Mouse (Mus musculus): ENCODE measurements around the gene Zmat5. TPM values are rescaled to one million over a fixed set of nuclear protein-coding genes. Genes with fewer than 3 reads are reported as not detected.

Zmat5 gene
- total and polyA plus RNA-seq, 2 experiments from 2014 or later = 28.2 to 43.5 TPM

GRCm38 (mm10) chr11:4685510-4685909 lies 19.0 kb upstream of the Zmat5 start:
- no peak overlapping the region for H3K4me2 ChIP-seq (ENCODE audit: low read depth, low read length, poor library complexity, severe bottlenecking)
- DNase-seq (ENCODE audit: low spot score) = no peak
- H3K36me3 ChIP-seq (ENCODE audit: insufficient read depth, low read length) = peaks cover 25% of the 10 kb centered on the region
- H3K9ac ChIP-seq (replicated peaks; ENCODE audit: low read length, poor library complexity, severe bottlenecking) = no peak overlapping the region
- H3K27me3 ChIP-seq (ENCODE audit: insufficient read depth, low read length) = no peaks in the 10 kb centered on the region
- TF ChIP-seq CTCF (IDR thresholded peaks at IDR 0.05) = no peak
- no peaks in the 10 kb centered on the region for H3K4me1 ChIP-seq (ENCODE audit: insufficient read depth, low read length)
- 88% methylated on average over 5 of the region's 5 CpGs for WGBS
- no peak for ATAC-seq (ENCODE audit: low FRiP score)
- no peak overlapping the region for H3K4me3 ChIP-seq (ENCODE audit: low read depth, low read length)
- no peak overlapping the region for H3K27ac ChIP-seq (ENCODE audit: low read depth, low read length)
- no peaks in the 10 kb centered on the region for H3K9me3 ChIP-seq (ENCODE audit: low read length)

- ATAC-seq (ENCODE audit: low FRiP score) = no peak
- Histone ChIP-seq H3K4me3 (ENCODE audit: low read depth, low read length) (no peak overlapping the region), H3K27ac (ENCODE audit: low read depth, low read length) (no peak overlapping the region), H3K9me3 (ENCODE audit: low read length) (no peaks in the 10 kb centered on the region), H3K36me3 (ENCODE audit: insufficient read depth, low read length) (peaks cover 19% of the 10 kb centered on the region), H3K9ac (replicated peaks; ENCODE audit: low read length, poor library complexity, severe bottlenecking) (no peak overlapping the region), H3K4me1 (ENCODE audit: insufficient read depth, low read length) (no peaks in the 10 kb centered on the region), H3K4me2 (ENCODE audit: low read depth, low read length, poor library complexity, severe bottlenecking) (no peak overlapping the region), H3K27me3 (ENCODE audit: insufficient read depth, low read length) (no peaks in the 10 kb centered on the region)
- DNase-seq (ENCODE audit: low spot score) = no peak
- TF ChIP-seq CTCF (IDR thresholded peaks at IDR 0.05) = no peak
- WGBS = 81% methylated on average over 3 of the region's 3 CpGs
Observed at GRCm38 (mm10) chr11:4687027-4687426, 17.5 kb upstream of the Zmat5 start.

GRCm38 (mm10) chr11:4687874-4688273 lies 16.6 kb upstream of the Zmat5 start:
- WGBS = 79% methylated on average over 3 of the region's 3 CpGs
- TF ChIP-seq CTCF (IDR thresholded peaks at IDR 0.05) = no peak
- no peak for ATAC-seq (ENCODE audit: low FRiP score)

GRCm38 (mm10) chr11:4688632-4689380 lies 15.7 kb upstream of the Zmat5 start:
- Histone ChIP-seq H3K9ac (replicated peaks; ENCODE audit: low read length, poor library complexity, severe bottlenecking) (no peak overlapping the region), H3K4me2 (ENCODE audit: low read depth, low read length, poor library complexity, severe bottlenecking) (no peak overlapping the region), H3K9me3 (ENCODE audit: low read length) (no peaks in the 10 kb centered on the region), H3K27ac (ENCODE audit: low read depth, low read length) (no peak overlapping the region), H3K4me3 (ENCODE audit: low read depth, low read length) (no peak overlapping the region), H3K4me1 (ENCODE audit: insufficient read depth, low read length) (no peaks in the 10 kb centered on the region), H3K27me3 (ENCODE audit: insufficient read depth, low read length) (no peaks in the 10 kb centered on the region), H3K36me3 (ENCODE audit: insufficient read depth, low read length) (0 out of 2 replicates have a peak, but pooled peaks cover 6% of the 10 kb centered on the region)
- TF ChIP-seq CTCF (IDR thresholded peaks at IDR 0.05) = no peak
- 66% methylated on average over 11 of the region's 11 CpGs for WGBS
- no peak for DNase-seq (ENCODE audit: low spot score)
- no peak for ATAC-seq (ENCODE audit: low FRiP score)

More at GRCm38 (mm10) chr11:4687874-4688273, 16.6 kb upstream of the Zmat5 start:
- Histone ChIP-seq H3K4me3 (ENCODE audit: low read depth, low read length) (no peak overlapping the region), H3K4me1 (ENCODE audit: insufficient read depth, low read length) (no peaks in the 10 kb centered on the region), H3K9ac (replicated peaks; ENCODE audit: low read length, poor library complexity, severe bottlenecking) (no peak overlapping the region), H3K9me3 (ENCODE audit: low read length) (no peaks in the 10 kb centered on the region), H3K27me3 (ENCODE audit: insufficient read depth, low read length) (no peaks in the 10 kb centered on the region), H3K27ac (ENCODE audit: low read depth, low read length) (no peak overlapping the region), H3K4me2 (ENCODE audit: low read depth, low read length, poor library complexity, severe bottlenecking) (no peak overlapping the region), H3K36me3 (ENCODE audit: insufficient read depth, low read length) (peaks cover 13% of the 10 kb centered on the region; the same call in 1 of the 2 replicates)
- DNase-seq (ENCODE audit: low spot score) = no peak

GRCm38 (mm10) chr11:4690353-4690752 lies 14.1 kb upstream of the Zmat5 start:
- no peaks in the 10 kb centered on the region for H3K9me3 ChIP-seq (ENCODE audit: low read length)
- no peaks in the 10 kb centered on the region for H3K36me3 ChIP-seq (ENCODE audit: insufficient read depth, low read length)
- no peaks in the 10 kb centered on the region for H3K27me3 ChIP-seq (ENCODE audit: insufficient read depth, low read length)
- DNase-seq (ENCODE audit: low spot score) (no peak), ATAC-seq (ENCODE audit: low FRiP score) (no peak)
- WGBS = 84% methylated on average over 7 of the region's 7 CpGs
- no peak for TF ChIP-seq CTCF (IDR thresholded peaks at IDR 0.05)
- H3K4me1 ChIP-seq (ENCODE audit: insufficient read depth, low read length) = no peaks in the 10 kb centered on the region
- H3K4me3 ChIP-seq (ENCODE audit: low read depth, low read length) = no peak overlapping the region
- no peak overlapping the region for H3K9ac ChIP-seq (replicated peaks; ENCODE audit: low read length, poor library complexity, severe bottlenecking)
- no peak overlapping the region for H3K4me2 ChIP-seq (ENCODE audit: low read depth, low read length, poor library complexity, severe bottlenecking)
- H3K27ac ChIP-seq (ENCODE audit: low read depth, low read length) = no peak overlapping the region

GRCm38 (mm10) chr11:4691213-4691612 lies 13.3 kb upstream of the Zmat5 start:
- Histone ChIP-seq H3K4me3 (ENCODE audit: low read depth, low read length) (no peak overlapping the region), H3K9me3 (ENCODE audit: low read length) (no peaks in the 10 kb centered on the region), H3K4me1 (ENCODE audit: insufficient read depth, low read length) (no peaks in the 10 kb centered on the region), H3K27ac (ENCODE audit: low read depth, low read length) (no peak overlapping the region), H3K36me3 (ENCODE audit: insufficient read depth, low read length) (no peaks in the 10 kb centered on the region), H3K27me3 (ENCODE audit: insufficient read depth, low read length) (no peaks in the 10 kb centered on the region), H3K9ac (replicated peaks; ENCODE audit: low read length, poor library complexity, severe bottlenecking) (no peak overlapping the region), H3K4me2 (ENCODE audit: low read depth, low read length, poor library complexity, severe bottlenecking) (no peak overlapping the region)
- WGBS = 66% methylated on average over 10 of the region's 10 CpGs
- no peak for TF ChIP-seq CTCF (IDR thresholded peaks at IDR 0.05)
- no peak for ATAC-seq (ENCODE audit: low FRiP score)
- peak; percentile 44 for DNase-seq (ENCODE audit: low spot score)
